Mouse (Mus musculus) lung, embryonic 16.5 days (tissue): ENCODE measurements around the gene Luc7l2. TPM values are rescaled to one million over a fixed set of nuclear protein-coding genes. Genes with fewer than 3 reads are reported as not detected.
A peak's percentile ranks its signal among the peaks of the same experiment; 100 is the strongest.

Source experiments
- ATAC-seq: fragments of 200-750 bp; cut with Nextera tagmentation; 2 replicates; pipeline ENCODE4 v1.8.0; 2017; ENCODE audit warnings: low read depth, mild to moderate bottlenecking, moderate library complexity
- H3K27ac ChIP-seq: fragments of 300-500 bp; sonication (generic); 2 replicates; pipeline ENCODE4 v1.5.1; 2014; ENCODE audit warnings: mild to moderate bottlenecking, control low read depth, low read length
- H3K27me3 ChIP-seq: fragments of 300-500 bp; sonication (generic); 2 replicates; pipeline ENCODE4 v1.6.1; 2014; ENCODE audit warnings: low read depth, low read length, mixed read lengths; ENCODE audit not compliant: control insufficient read depth, insufficient read depth
- H3K36me3 ChIP-seq: fragments of 300-500 bp; sonication (generic); 2 replicates; pipeline ENCODE4 v1.6.1; 2014; ENCODE audit warnings: low read length; ENCODE audit not compliant: control insufficient read depth, insufficient read depth
- H3K4me1 ChIP-seq: fragments of 300-500 bp; sonication (generic); replicated peaks from 2 replicates; pipeline ENCODE4 v1.6.1; 2014; ENCODE audit warnings: low read length, mixed read lengths; ENCODE audit not compliant: control insufficient read depth, insufficient read depth
- H3K4me2 ChIP-seq: fragments of 300-500 bp; sonication (generic); 2 replicates; pipeline ENCODE4 v1.6.1; 2014; ENCODE audit warnings: low read depth, low read length, control low read depth
- H3K4me3 ChIP-seq: fragments of 300-500 bp; sonication (generic); 2 replicates; pipeline ENCODE4 v1.5.1; 2014; ENCODE audit warnings: mild to moderate bottlenecking, low read length, control low read depth
- H3K9ac ChIP-seq: fragments of 300-500 bp; sonication (generic); 2 replicates; pipeline ENCODE4 v1.6.1; 2014; ENCODE audit warnings: low read length, control low read depth
- H3K9me3 ChIP-seq: fragments of 300-500 bp; sonication (generic); 2 replicates; pipeline ENCODE4 v1.6.1; 2016; ENCODE audit warnings: low read length; ENCODE audit not compliant: control insufficient read depth
- WGBS: fragments of 180-500 bp; shearing (Covaris S2); extraction: QIAGEN DNeasy Blood & Tissue Kit; methylation state at CpG from one replicate; pipeline ENCODE4 v1.1.7; 2014; 5-methylcytosine and 5-hydroxymethylcytosine counted together
- polyA plus RNA-seq: library from polyadenylated mRNA; unstranded; fragments of >200 nt; fragmentation: Nextera tagmentation; extraction: Ambion mirVana; gene quantifications from 2 replicates; pipeline ENCODE4 v1.2.1, GENCODE M21; 2015

Gene Luc7l2
- polyA plus RNA-seq, 1 experiment from 2014 or later, result 40.8 TPM

- WGBS, result 46% methylated on average over 1 of the region's 1 CpGs
- Histone ChIP-seq H3K4me1 (no peaks in the 10 kb centered on the region), H3K36me3 (peaks cover 5% of the 10 kb centered on the region), H3K9me3 (no peaks in the 10 kb centered on the region), H3K9ac (no peak overlapping the region), H3K27me3 (no peaks in the 10 kb centered on the region), H3K4me2 (no peak overlapping the region), H3K4me3 (no peak overlapping the region), H3K27ac (no peak overlapping the region)
- ATAC-seq, result no peak
These were observed 73.3 kb downstream of the Luc7l2 start for GRCm38 (mm10) chr6:38624439-38624838.

GRCm38 (mm10) chr6:38626086-38626485 is 75.0 kb downstream of the Luc7l2 start:
- no peaks in the 10 kb centered on the region for H3K27me3 ChIP-seq
- H3K4me1 ChIP-seq, result no peaks in the 10 kb centered on the region
- no peaks in the 10 kb centered on the region for H3K9me3 ChIP-seq
- H3K36me3 ChIP-seq, result no peaks in the 10 kb centered on the region
- no peak overlapping the region for H3K9ac ChIP-seq
- H3K4me2 ChIP-seq, result no peak overlapping the region
- no peak overlapping the region for H3K27ac ChIP-seq
- WGBS, result 95% methylated on average over 5 of the region's 5 CpGs
- H3K4me3 ChIP-seq, result no peak overlapping the region
- ATAC-seq, result no peak

- ATAC-seq, result no peak
These were observed 75.9 kb downstream of the Luc7l2 start for GRCm38 (mm10) chr6:38627081-38627480.

GRCm38 (mm10) chr6:38627486-38627885 is 76.4 kb downstream of the Luc7l2 start:
- H3K4me3 ChIP-seq, result no peak overlapping the region
- no peak overlapping the region for H3K27ac ChIP-seq
- H3K9me3 ChIP-seq, result no peaks in the 10 kb centered on the region
- H3K9ac ChIP-seq, result no peak overlapping the region
- H3K27me3 ChIP-seq, result no peaks in the 10 kb centered on the region
- no peaks in the 10 kb centered on the region for H3K36me3 ChIP-seq
- no peaks in the 10 kb centered on the region for H3K4me1 ChIP-seq
- ATAC-seq, result no peak
- H3K4me2 ChIP-seq, result no peak overlapping the region
- 70% methylated on average over 4 of the region's 4 CpGs for WGBS

More at GRCm38 (mm10) chr6:38627081-38627480, 75.9 kb downstream of the Luc7l2 start:
- H3K27ac ChIP-seq, result no peak overlapping the region
- H3K9me3 ChIP-seq, result no peaks in the 10 kb centered on the region
- WGBS, result 94% methylated on average over 4 of the region's 4 CpGs
- H3K36me3 ChIP-seq, result no peaks in the 10 kb centered on the region
- no peaks in the 10 kb centered on the region for H3K4me1 ChIP-seq
- H3K9ac ChIP-seq, result no peak overlapping the region
- H3K4me2 ChIP-seq, result no peak overlapping the region
- no peaks in the 10 kb centered on the region for H3K27me3 ChIP-seq
- H3K4me3 ChIP-seq, result no peak overlapping the region

- Histone ChIP-seq H3K4me2 (no peak overlapping the region), H3K9me3 (no peaks in the 10 kb centered on the region), H3K36me3 (no peaks in the 10 kb centered on the region), H3K27me3 (peaks cover 8% of the 10 kb centered on the region), H3K9ac (no peak overlapping the region), H3K27ac (no peak overlapping the region), H3K4me1 (no peaks in the 10 kb centered on the region), H3K4me3 (no peak overlapping the region)
- WGBS, result 84% methylated on average over 1 of the region's 1 CpGs
- no peak for ATAC-seq
These were observed 78.4 kb downstream of the Luc7l2 start for GRCm38 (mm10) chr6:38629556-38629955.

GRCm38 (mm10) chr6:38632826-38633225 is 81.7 kb downstream of the Luc7l2 start:
- no peaks in the 10 kb centered on the region for H3K9me3 ChIP-seq
- no peak overlapping the region for H3K4me2 ChIP-seq
- ATAC-seq, result no peak
- WGBS, result 95% methylated on average over 2 of the region's 2 CpGs
- no peaks in the 10 kb centered on the region for H3K36me3 ChIP-seq
- H3K4me1 ChIP-seq, result peaks cover 15% of the 10 kb centered on the region
- peaks cover 37% of the 10 kb centered on the region for H3K27me3 ChIP-seq
- no peak overlapping the region for H3K4me3 ChIP-seq
- no peak overlapping the region for H3K9ac ChIP-seq
- H3K27ac ChIP-seq, result no peak overlapping the region

- Histone ChIP-seq H3K27me3 (peaks cover 50% of the 10 kb centered on the region), H3K4me2 (no peak overlapping the region), H3K4me1 (peaks cover 15% of the 10 kb centered on the region), H3K36me3 (no peaks in the 10 kb centered on the region), H3K4me3 (no peak overlapping the region), H3K27ac (no peak overlapping the region), H3K9me3 (no peaks in the 10 kb centered on the region), H3K9ac (no peak overlapping the region)
- ATAC-seq, result no peak
- 79% methylated on average over 8 of the region's 8 CpGs for WGBS
These were observed 83.3 kb downstream of the Luc7l2 start for GRCm38 (mm10) chr6:38634461-38634860.

GRCm38 (mm10) chr6:38635941-38636851 is 85.1 kb downstream of the Luc7l2 start:
- peak overlapping the region; percentile 63 for H3K9ac ChIP-seq
- H3K4me3 ChIP-seq, result peak overlapping the region; percentile 62
- H3K27me3 ChIP-seq, result peaks cover 68% of the 10 kb centered on the region
- ATAC-seq, result peak; percentile 80
- 1% methylated on average over 72 of the region's 72 CpGs for WGBS
- H3K9me3 ChIP-seq, result no peaks in the 10 kb centered on the region
- H3K27ac ChIP-seq, result no peak overlapping the region
- peak overlapping the region; percentile 100 for H3K4me2 ChIP-seq
- peaks cover 15% of the 10 kb centered on the region for H3K4me1 ChIP-seq
- no peaks in the 10 kb centered on the region for H3K36me3 ChIP-seq

GRCm38 (mm10) chr6:38636852-38637618 is 85.9 kb downstream of the Luc7l2 start, which contains the start of gene Klrg2:
Klrg2 (minus strand) TSS chr6:38637242.
- peak within 1 kb of the TSS; percentile 63 for H3K9ac ChIP-seq
- 2% methylated on average over 60 of the region's 60 CpGs for WGBS
- peak within 1 kb of the TSS; percentile 62 for H3K4me3 ChIP-seq
- H3K4me2 ChIP-seq, result peak within 1 kb of the TSS; percentile 100
- H3K9me3 ChIP-seq, result no peaks in the 10 kb centered on the region
- H3K27ac ChIP-seq, result no peak within 1 kb of the TSS
- peaks cover 75% of the 10 kb centered on the region for H3K27me3 ChIP-seq
- ATAC-seq, result peak; percentile 86
- no peaks in the 10 kb centered on the region for H3K36me3 ChIP-seq
- peaks cover 15% of the 10 kb centered on the region for H3K4me1 ChIP-seq
